Mouse (Mus musculus) hindlimb bud, embryonic 11.5 days (tissue): ENCODE results near the gene Cpt1b.
"Not testable (repeated sequence)": the region's sequence is repeated elsewhere in the genome, so short reads cannot be mapped to it uniquely, and the experiment has no call there.

Experiments used
- DNase-seq: peaks from one replicate; pipeline ENCODE4 v3.0.0-alpha.2; 2012; ENCODE audit warnings: low read depth, low spot score; ENCODE audit errors: extremely low spot score

Cpt1b gene

GRCm38 (mm10) chr15:89432946-89433345, 7.3 kb upstream of the Cpt1b start:
- no peak for DNase-seq

GRCm38 (mm10) chr15:89431806-89432205, 6.1 kb upstream of the Cpt1b start:
- DNase-seq, result no peak

- DNase-seq, result no peak
Measured at GRCm38 (mm10) chr15:89431271-89431670, 5.6 kb upstream of the Cpt1b start.

- DNase-seq, result not testable (repeated sequence)
Measured at GRCm38 (mm10) chr15:89430771-89431170, 5.1 kb upstream of the Cpt1b start.

- DNase-seq, result no peak
Measured at GRCm38 (mm10) chr15:89430341-89430740, 4.7 kb upstream of the Cpt1b start.

- peak; percentile 86 for DNase-seq
Measured at GRCm38 (mm10) chr15:89429352-89430221, 3.9 kb upstream of the Cpt1b start, which contains the start of the genes C730034F03Rik, Gm44502 and Chkb. Gene C730034F03Rik (plus strand): TSS chr15:89429589. Gene Gm44502 (minus strand): TSS chr15:89429696. Gene Chkb (minus strand): TSS chr15:89429908.

- no peak for DNase-seq
Measured at GRCm38 (mm10) chr15:89428821-89429351, 3.2 kb upstream of the Cpt1b start.

- no peak for DNase-seq
Measured at GRCm38 (mm10) chr15:89428136-89428790, 2.6 kb upstream of the Cpt1b start.

- DNase-seq, result no peak
Measured at GRCm38 (mm10) chr15:89426716-89427115, 1.1 kb upstream of the Cpt1b start.

GRCm38 (mm10) chr15:89424621-89425020, 1.0 kb downstream of the Cpt1b start:
- DNase-seq, result no peak

- no peak for DNase-seq
Measured at GRCm38 (mm10) chr15:89421938-89422337, 3.7 kb downstream of the Cpt1b start.

- no peak for DNase-seq
Measured at GRCm38 (mm10) chr15:89415282-89415681, 10.4 kb downstream of the Cpt1b start.

- no peak for DNase-seq
Measured at GRCm38 (mm10) chr15:89410118-89410517, 15.5 kb downstream of the Cpt1b start, which contains the start of gene Syce3. Gene Syce3 (minus strand): TSS chr15:89410503.

- no peak for DNase-seq
Measured at GRCm38 (mm10) chr15:89406691-89407090, 19.0 kb downstream of the Cpt1b start.

- no peak for DNase-seq
Measured at GRCm38 (mm10) chr15:89404831-89405623, 20.6 kb downstream of the Cpt1b start.

- no peak for DNase-seq
Measured at GRCm38 (mm10) chr15:89402471-89402870, 23.2 kb downstream of the Cpt1b start.

- no peak for DNase-seq
Measured at GRCm38 (mm10) chr15:89399716-89400115, 25.9 kb downstream of the Cpt1b start.

GRCm38 (mm10) chr15:89398146-89398545, 27.5 kb downstream of the Cpt1b start:
- no peak for DNase-seq

GRCm38 (mm10) chr15:89396883-89397282, 28.8 kb downstream of the Cpt1b start:
- DNase-seq, result no peak

GRCm38 (mm10) chr15:89390081-89390480, 35.6 kb downstream of the Cpt1b start:
- no peak for DNase-seq

- DNase-seq, result no peak
Measured at GRCm38 (mm10) chr15:89387127-89387526, 38.5 kb downstream of the Cpt1b start.
